Mouse (Mus musculus) adrenal gland, postnatal 10 days (tissue): Measurements from ENCODE around the gene Sirt4. TPM values are rescaled to one million over a fixed set of nuclear protein-coding genes. Genes with fewer than 3 reads are reported as not detected.
"Not testable (repeated sequence)": the region's sequence is repeated elsewhere in the genome, so short reads cannot be mapped to it uniquely, and the experiment has no call there.

Experiments used
- DNase-seq: peaks from one replicate; pipeline ENCODE4 v3.0.0; 2021; ENCODE audit warnings: mixed read lengths
- long read RNA-seq, 2 experiments: library from polyadenylated mRNA; stranded (forward); transcript quantifications; one replicate each; pipeline ENCODE4 v2.0.0; 2021
- total RNA-seq, 2 experiments: library from RNA; stranded (reverse); gene quantifications; 2 replicates each; pipeline ENCODE4 v1.2.3; 2021

Gene Sirt4
- total RNA-seq, result 10 to 100 TPM; 15.8 to 31.4 TPM
- long read RNA-seq, experiment 1, transcript Sirt4-201 (5 exons, 1,794 nt), result major isoform, 13 of 17 reads
- long read RNA-seq, experiment 1, partial matches to known transcripts, result 0 of 17 reads
- long read RNA-seq, experiment 1, other reads (novel, unspliced or antisense), result 4 of 17 reads
- long read RNA-seq, experiment 2, partial matches to known transcripts, result 1 of 9 reads
- long read RNA-seq, experiment 2, other reads (novel, unspliced or antisense), result 4 of 9 reads

DNA sequence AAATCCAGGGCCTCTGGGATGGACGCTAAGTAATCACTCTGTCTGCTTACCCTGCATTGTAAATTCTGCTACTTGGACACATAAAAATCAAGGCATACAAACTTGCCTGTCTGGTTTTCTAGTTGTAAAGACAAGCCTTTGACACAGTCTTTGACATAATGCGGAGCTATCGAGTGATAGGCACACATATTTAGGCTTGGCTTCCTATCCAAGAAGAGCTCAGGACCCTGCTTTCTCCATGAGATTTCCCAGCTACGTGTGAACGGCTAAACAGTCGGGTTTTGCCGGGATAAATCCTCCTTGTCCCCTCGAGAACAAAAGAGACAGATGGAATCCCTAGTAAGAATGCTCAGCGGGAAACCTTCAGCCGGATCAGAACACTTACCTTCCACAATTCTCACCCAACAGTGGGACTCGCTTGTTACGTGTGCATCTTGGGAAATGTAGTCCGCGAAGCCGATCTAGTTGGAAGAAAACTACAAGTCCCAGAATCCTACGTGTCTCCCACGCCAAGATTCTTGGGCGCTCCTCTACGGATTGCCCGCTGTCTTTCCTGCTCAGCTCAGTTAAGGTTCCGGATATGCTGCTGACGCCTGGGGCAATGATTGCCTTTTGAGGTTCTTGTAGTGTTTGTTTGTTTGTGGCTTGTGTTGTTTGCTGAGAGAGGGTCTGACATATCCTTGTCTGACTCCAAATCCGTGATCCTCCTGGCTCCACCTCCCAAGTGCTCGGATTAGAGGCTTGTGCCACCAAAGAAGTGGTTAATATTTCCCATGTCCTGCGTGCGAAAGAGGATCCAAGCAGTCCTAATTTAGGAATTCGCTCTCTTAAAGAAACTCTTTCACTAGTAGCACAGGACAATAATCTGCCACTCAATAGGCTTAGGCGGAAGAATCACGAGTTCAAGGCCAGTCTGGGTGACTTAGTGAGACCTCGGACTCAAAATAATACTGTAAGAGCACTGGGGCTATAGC is at the start of gene Sirt4:
TSS of gene Sirt4 (minus strand) at position 779 of the 974 bp plus-strand sequence.
- peak; percentile 81 for DNase-seq

DNA sequence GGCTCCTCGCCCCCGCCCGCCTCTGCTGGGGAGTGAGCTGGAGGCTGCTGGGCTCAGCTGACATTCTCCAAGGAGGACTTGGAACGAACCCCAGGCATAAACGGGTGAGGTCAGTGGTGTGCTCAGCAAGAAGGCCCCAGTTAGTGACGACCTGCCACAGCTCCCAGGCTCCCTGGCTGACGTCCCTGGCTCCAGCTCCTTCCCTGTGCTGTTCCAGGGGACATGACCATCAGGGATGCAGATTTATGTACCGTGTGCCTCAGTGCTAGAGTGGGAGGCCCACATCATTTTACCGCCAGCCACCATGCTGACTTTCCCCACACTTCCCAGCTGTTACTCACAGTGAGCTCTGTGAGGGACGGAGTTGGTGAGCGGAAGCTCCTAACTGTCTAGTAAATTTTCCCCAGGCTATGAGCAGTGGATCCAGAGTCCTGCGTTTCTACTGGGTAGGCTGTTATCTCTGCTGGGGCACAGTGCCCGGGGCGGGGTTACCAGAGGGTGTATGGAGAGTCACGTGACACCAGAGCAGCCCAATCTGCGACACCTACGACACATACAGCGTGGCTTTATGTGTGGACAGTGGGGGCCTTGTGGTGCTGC is 47.2 kb upstream of the Sirt4 start:
- DNase-seq, result peak; percentile 84

DNA sequence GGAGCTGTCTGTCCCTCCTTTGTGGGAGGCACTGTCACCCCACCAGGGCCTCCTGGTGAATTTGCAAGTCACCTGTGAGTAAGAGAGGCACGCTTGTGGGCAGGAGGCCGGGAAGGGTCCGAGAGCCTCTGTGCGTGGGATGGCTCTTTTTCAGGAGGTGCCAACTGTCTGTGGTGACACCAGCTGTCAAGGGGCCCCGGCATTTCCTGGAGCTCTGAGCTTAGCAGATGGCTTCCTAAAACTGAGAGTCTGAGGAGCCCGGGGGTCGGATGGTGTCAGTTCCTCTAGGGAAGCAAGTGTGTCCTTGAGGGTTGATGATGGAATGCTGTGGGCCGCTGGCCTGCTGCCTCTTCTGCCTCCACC is 45.9 kb upstream of the Sirt4 start:
- peak; percentile 47 for DNase-seq

DNA sequence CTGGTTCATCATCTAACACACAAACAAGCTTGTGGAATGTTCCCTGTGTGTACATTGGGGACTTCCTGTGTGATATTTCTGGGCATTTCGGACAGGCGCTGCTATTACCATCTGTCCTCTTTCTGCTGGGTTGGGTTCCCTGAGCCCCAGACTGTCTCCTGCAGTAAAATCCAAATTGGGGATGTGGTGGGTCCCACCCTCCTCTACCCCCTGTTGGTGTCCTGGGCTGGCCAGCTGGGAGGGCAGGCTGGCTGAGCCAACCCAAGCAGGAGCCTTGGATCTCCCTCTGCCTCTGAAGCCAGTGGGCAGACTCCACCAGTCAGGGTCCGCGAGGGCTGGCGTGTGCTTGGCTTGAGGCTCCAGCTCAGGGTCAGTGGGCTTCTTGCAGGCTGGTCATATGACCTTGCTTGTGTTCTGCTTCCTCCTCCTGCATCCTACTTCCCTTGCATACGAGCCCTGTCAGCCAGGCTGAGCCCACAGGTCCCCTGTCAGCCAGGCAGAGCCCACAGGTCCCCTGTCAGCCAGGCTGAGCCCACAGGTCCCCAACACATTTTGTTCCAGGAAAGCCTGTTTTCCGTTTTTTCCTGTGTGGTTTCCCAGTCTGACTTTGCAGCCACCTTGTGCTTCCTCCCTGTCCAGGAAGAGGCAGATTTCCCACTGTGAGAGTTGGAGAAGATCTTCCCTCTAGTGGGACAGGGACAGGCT is 45.4 kb upstream of the Sirt4 start:
- DNase-seq, result no peak

DNA sequence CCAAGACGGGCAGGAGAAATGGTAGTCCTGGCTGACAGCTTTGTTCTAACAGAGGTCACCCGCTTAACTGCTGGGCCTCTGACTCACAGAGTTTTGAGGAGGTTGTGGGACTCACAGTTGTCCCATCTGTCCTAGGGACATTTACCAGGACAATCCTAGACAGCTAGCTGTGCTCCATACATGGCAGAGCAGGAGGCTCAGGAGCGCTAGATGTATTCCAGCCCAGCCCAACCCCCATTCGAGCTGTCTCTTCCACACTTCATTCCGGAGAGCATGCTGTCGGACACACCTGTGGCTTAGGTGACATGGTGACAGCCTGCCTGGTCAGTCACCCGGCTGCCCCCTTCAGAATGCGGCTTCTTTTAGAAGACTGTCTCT is 44.8 kb upstream of the Sirt4 start:
- DNase-seq, result no peak

- DNase-seq, result no peak
Measured at GRCm38 (mm10) chr5:115528128-115528527, 43.6 kb upstream of the Sirt4 start.

GRCm38 (mm10) chr5:115526456-115527202 is 42.1 kb upstream of the Sirt4 start:
- DNase-seq, result no peak

DNA sequence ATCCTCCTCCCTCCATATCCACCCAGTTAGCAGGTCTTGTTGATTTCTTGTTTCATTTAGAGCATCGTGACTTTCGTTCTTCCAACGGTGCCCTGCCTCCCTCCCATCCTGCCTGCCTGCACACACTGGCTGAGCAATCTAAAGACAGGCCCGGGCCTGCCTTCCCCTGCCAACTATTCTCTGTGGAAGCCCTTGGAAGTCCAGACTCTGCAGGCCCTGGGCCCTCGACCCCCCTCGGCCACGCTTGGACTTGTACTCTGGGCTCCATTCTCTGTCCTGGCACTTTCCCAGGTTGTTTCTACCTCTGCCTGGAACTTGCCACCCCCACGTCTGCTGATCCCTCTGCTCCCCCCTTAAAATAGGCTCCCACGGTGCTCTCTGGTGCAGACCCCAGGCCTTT is 41.4 kb upstream of the Sirt4 start:
- DNase-seq, result no peak

DNA sequence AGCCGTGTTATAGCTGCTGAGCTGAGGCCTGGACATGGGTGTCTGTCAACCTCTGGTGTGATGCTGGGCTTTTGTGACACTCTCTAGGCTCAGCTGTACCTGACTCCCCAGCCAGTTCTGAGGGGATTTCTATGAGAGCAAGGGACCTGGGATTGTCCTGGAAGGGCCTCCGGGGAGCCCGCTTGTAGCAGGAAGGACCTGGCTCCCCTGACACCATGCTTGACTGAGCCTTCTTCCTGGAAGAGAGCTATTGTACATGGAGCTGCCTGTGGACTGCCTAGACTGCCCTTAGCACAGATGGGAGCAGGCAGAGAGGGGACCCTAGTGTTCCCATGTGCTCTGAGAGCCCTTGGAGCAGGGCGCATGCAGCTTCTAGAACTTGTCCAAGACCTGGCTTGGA is 40.9 kb upstream of the Sirt4 start:
- no peak for DNase-seq

DNA sequence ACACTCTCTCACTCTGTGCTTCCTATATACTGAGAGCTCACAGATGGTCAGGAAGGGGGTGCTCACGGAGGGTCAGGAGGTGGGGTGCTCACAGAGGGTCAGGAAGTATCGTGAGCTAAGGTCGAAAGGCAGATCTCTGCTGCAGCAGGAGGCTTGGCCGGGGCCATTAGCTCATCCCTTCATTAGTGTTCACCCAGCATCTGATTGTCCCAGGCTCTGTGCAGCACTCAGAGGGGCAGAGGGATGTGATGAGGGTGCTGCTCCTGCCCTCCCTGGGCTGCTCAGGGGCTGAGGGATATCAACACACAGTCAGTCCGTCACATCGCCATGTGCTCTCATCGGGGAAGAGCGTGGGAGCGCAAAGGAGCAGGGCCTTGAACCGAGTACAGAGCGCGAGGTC is 39.9 kb upstream of the Sirt4 start:
- no peak for DNase-seq

DNA sequence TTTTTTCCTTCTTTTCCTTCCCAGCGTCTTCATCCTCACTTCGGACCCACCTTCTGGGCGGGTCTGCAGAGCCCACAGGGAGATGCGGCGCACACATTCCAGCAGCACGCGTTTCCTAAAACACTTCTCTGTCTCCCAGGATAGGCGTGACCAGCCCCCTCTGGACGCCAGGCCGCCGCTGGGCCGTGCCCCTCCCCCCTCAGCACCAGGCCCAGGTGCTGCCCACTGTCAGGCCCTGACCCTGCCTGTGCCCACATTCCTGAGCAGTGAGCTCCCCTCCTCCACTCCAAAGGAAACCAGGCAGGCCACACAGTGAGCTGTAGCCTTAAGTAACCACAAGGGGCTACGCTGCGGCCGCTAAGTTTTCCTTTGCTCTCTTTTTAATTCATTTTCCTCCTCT is 39.4 kb upstream of the Sirt4 start:
- DNase-seq, result no peak

GRCm38 (mm10) chr5:115522981-115523499 is 38.5 kb upstream of the Sirt4 start:
- DNase-seq, result no peak

- no peak for DNase-seq
Measured at GRCm38 (mm10) chr5:115522531-115522930, 38.0 kb upstream of the Sirt4 start.

DNA sequence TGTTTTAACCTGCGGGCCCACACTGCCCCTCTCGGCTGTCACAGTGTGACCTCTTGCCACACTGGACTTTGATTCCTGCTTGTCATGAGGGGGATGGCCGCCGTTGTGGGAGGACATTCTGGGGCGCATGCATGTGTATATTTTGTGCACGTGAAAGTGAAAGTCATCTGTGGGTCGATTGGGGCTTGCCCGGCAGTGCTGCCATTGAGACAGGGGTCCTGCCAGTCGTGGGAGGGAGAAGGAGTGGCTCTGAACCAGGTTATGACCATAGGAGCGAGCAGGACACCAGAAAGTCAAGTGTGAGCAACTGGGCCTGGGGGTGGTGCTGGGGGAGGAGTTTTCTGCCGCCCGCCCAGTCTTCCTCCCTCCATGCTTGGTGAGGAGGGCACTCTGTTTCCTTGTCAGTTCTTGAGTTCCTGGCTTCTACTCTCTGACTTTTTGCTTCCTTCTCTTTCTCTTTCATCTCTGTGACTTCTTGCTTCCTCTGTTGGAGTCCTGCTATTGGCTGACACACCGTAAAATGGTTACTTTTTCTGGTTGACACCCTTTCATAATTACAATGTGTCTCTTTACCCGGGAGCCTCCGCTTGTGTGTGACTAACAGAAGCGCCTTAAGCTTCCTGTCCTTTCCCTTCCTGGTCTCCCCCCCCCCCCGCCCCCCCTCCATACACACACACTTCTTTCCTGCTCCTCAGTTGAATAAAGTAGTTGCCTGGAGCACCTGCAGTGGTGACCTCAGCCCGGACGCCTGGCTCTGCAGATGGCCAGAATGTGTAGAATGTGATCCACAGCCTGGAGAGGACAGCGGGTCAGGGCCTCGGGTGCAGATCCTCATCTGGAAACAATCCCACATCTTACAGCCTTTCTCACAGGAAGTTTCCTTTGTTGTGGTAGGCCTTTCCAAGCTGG is 37.3 kb upstream of the Sirt4 start:
- peak; percentile 64 for DNase-seq

DNA sequence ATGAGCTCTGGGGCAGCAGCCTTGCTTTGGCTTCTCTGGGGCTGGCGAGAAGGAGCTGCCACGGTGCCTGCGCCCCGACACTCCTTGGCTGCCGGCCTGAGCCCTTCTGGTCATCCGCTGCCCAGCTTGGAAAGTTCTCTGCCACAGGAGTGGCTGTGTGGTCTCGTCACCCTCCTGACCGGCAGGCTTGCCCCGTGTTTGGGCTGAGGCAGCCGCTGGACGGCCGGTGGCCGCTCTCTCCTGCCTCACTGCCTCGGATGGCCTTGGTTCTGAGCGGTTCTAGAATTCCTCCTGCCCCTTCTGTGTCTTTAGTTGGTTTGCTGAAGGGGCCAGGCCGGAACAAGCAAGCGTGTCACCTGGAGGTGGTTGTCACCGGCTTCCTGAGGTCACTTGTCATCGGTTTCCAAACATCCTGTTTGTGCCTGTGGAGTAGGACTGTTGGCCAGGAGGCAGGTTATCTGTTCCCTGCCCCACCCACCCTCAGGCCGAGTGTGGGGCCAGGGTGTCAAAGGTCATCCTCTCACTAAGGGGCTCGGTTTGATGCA is 35.9 kb upstream of the Sirt4 start:
- peak; percentile 46 for DNase-seq

- not testable (repeated sequence) for DNase-seq
Measured at GRCm38 (mm10) chr5:115518214-115518613, 33.7 kb upstream of the Sirt4 start.

GRCm38 (mm10) chr5:115517501-115517900 is 33.0 kb upstream of the Sirt4 start:
- no peak for DNase-seq

- DNase-seq, result no peak
Measured at GRCm38 (mm10) chr5:115516908-115517307, 32.4 kb upstream of the Sirt4 start.

GRCm38 (mm10) chr5:115516081-115516907 is 31.8 kb upstream of the Sirt4 start:
- peak; percentile 39 for DNase-seq
